Mouse (Mus musculus) forebrain, embryonic 16.5 days (tissue): Measurements from ENCODE around the gene Stk39. TPM values are rescaled to one million over a fixed set of nuclear protein-coding genes. Genes with fewer than 3 reads are reported as not detected.

Source experiments
- ATAC-seq: fragments of 200-750 bp; cut with Nextera tagmentation; 2 replicates; pipeline ENCODE4 v1.8.0; 2017; ENCODE audit warnings: mild to moderate bottlenecking, moderate library complexity
- H3K27ac ChIP-seq: fragments of 300-500 bp; sonication (generic); 2 replicates; pipeline ENCODE4 v1.5.1; 2014; ENCODE audit warnings: low read length, control low read depth
- H3K27me3 ChIP-seq: fragments of 300-500 bp; sonication (generic); replicated peaks from 2 replicates; pipeline ENCODE4 v1.6.1; 2014; ENCODE audit warnings: low read length; ENCODE audit not compliant: control insufficient read depth, insufficient read depth
- H3K36me3 ChIP-seq: fragments of 300-500 bp; sonication (generic); 2 replicates; pipeline ENCODE4 v1.6.1; 2014; ENCODE audit not compliant: control insufficient read depth, insufficient read depth
- H3K4me1 ChIP-seq: fragments of 300-500 bp; sonication (generic); replicated peaks from 2 replicates; pipeline ENCODE4 v1.6.1; 2014; ENCODE audit warnings: low read length; ENCODE audit not compliant: control insufficient read depth, insufficient read depth
- H3K4me2 ChIP-seq: fragments of 300-500 bp; sonication (generic); 2 replicates; pipeline ENCODE4 v1.6.1; 2014; ENCODE audit warnings: mild to moderate bottlenecking, low read length, control low read depth
- H3K4me3 ChIP-seq: fragments of 300-500 bp; sonication (generic); replicated peaks from 2 replicates; pipeline ENCODE4 v1.5.1; 2014; ENCODE audit warnings: mild to moderate bottlenecking, low read length, control low read depth
- H3K9ac ChIP-seq: fragments of 300-500 bp; sonication (generic); replicated peaks from 2 replicates; pipeline ENCODE4 v1.6.1; 2014; ENCODE audit warnings: low read depth, low read length, control low read depth
- H3K9me3 ChIP-seq: fragments of 300-500 bp; sonication (generic); 2 replicates; pipeline ENCODE4 v1.6.1; 2016; ENCODE audit warnings: low read length; ENCODE audit not compliant: control insufficient read depth
- WGBS: fragments of 180-500 bp; shearing (Covaris S2); extraction: QIAGEN DNeasy Blood & Tissue Kit; methylation state at CpG from one replicate; pipeline ENCODE4 v1.1.7; 2014; 5-methylcytosine and 5-hydroxymethylcytosine counted together
- polyA plus RNA-seq: library from polyadenylated mRNA; unstranded; fragments of >200 nt; fragmentation: Nextera tagmentation; extraction: Ambion mirVana; gene quantifications from 2 replicates; pipeline ENCODE4 v1.2.1, GENCODE M21; 2015

The Stk39 gene
- polyA plus RNA-seq, 1 experiment from 2014 or later, result 18.3 TPM

- 85% methylated on average over 2 of the region's 2 CpGs for WGBS
These were observed 218.8 kb downstream of the Stk39 start for GRCm38 (mm10) chr2:68253222-68253621.

GRCm38 (mm10) chr2:68252048-68252758 lies 219.9 kb downstream of the Stk39 start:
- 66% methylated on average over 6 of the region's 6 CpGs for WGBS
- H3K27ac ChIP-seq, result no peak overlapping the region
- H3K9ac ChIP-seq, result no peak overlapping the region
- ATAC-seq, result no peak
- no peaks in the 10 kb centered on the region for H3K9me3 ChIP-seq
- no peaks in the 10 kb centered on the region for H3K4me1 ChIP-seq
- H3K4me2 ChIP-seq, result no peak overlapping the region
- H3K36me3 ChIP-seq, result no peaks in the 10 kb centered on the region
- H3K4me3 ChIP-seq, result no peak overlapping the region
- H3K27me3 ChIP-seq, result no peaks in the 10 kb centered on the region

More at GRCm38 (mm10) chr2:68253222-68253621, 218.8 kb downstream of the Stk39 start:
- H3K9ac ChIP-seq, result no peak overlapping the region
- no peak overlapping the region for H3K27ac ChIP-seq
- no peaks in the 10 kb centered on the region for H3K27me3 ChIP-seq
- H3K4me3 ChIP-seq, result no peak overlapping the region
- H3K4me1 ChIP-seq, result no peaks in the 10 kb centered on the region
- H3K4me2 ChIP-seq, result no peak overlapping the region
- ATAC-seq, result no peak
- no peaks in the 10 kb centered on the region for H3K36me3 ChIP-seq
- H3K9me3 ChIP-seq, result no peaks in the 10 kb centered on the region

GRCm38 (mm10) chr2:68250897-68251296 lies 221.2 kb downstream of the Stk39 start:
- no peaks in the 10 kb centered on the region for H3K36me3 ChIP-seq
- H3K4me3 ChIP-seq, result no peak overlapping the region
- H3K4me1 ChIP-seq, result peaks cover 2% of the 10 kb centered on the region; the same call in 1 of the 2 replicates
- 25% methylated on average over 10 of the region's 10 CpGs for WGBS
- no peaks in the 10 kb centered on the region for H3K9me3 ChIP-seq
- no peak overlapping the region for H3K4me2 ChIP-seq
- H3K27me3 ChIP-seq, result no peaks in the 10 kb centered on the region
- no peak overlapping the region for H3K9ac ChIP-seq
- ATAC-seq, result peak; percentile 51
- no peak overlapping the region for H3K27ac ChIP-seq

DNA sequence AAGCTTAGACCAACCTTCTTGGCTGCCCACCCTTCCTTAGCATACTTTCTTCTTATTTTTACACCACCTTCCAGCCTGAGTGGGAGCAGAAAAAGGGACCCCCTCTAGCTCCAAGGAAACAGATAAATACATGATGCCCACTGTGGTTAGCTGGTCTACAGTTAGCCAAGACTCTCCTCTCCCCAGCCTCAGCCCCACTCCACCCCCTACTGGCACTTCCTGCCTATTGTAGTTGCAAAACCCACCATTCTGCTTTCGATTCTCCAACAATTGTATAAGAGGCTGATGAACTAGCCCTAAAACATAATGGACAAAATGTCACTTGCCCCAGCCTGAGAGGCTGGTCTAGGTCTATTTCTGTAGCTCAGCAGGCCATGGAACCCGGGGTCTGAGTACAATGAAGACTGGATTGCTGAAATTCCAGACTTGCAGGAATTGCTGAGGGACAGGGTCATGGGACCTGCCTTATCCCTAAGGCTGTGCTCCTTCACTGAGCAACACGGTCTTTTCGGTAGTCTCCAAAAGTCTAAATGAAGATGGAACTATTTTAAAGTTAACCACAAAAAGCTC lies 222.1 kb downstream of the Stk39 start:
- Histone ChIP-seq H3K36me3 (no peaks in the 10 kb centered on the region), H3K9ac (no peak overlapping the region), H3K4me1 (peaks cover 2% of the 10 kb centered on the region; the same call in 1 of the 2 replicates), H3K27ac (no peak overlapping the region), H3K9me3 (no peaks in the 10 kb centered on the region), H3K4me3 (no peak overlapping the region), H3K27me3 (no peaks in the 10 kb centered on the region), H3K4me2 (no peak overlapping the region)
- no peak for ATAC-seq
- WGBS, result 61% methylated on average over 4 of the region's 4 CpGs

DNA sequence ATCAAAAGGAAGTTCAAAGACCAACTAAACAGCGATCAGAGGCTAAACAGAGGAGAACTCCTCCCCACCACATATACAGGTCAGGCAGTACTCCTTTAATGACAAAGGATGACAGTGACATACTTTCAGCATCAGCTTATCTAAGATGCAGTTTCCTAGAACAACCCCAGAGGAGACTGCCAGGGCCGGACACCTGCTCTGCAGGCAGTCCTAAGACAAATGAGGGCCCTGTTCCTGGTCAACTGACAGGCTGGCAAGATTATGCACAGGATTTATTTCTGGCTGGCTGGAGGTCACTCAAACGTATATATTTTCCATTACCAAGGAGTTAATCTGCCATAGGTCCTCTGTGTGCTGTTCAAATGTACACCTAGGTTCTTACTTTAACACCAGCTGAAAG lies 225.8 kb downstream of the Stk39 start:
- ATAC-seq, result no peak
- WGBS, result 45% methylated on average over 3 of the region's 3 CpGs

GRCm38 (mm10) chr2:68244556-68244955 lies 227.5 kb downstream of the Stk39 start:
- no peak for ATAC-seq
- Histone ChIP-seq H3K36me3 (no peaks in the 10 kb centered on the region), H3K4me3 (no peak overlapping the region), H3K27me3 (no peaks in the 10 kb centered on the region), H3K9ac (no peak overlapping the region), H3K27ac (no peak overlapping the region), H3K4me2 (no peak overlapping the region), H3K9me3 (no peaks in the 10 kb centered on the region), H3K4me1 (peaks cover 2% of the 10 kb centered on the region; the same call in 1 of the 2 replicates)
- 80% methylated on average over 1 of the region's 1 CpGs for WGBS

More for the DNA sequence above, 225.8 kb downstream of the Stk39 start:
- H3K27ac ChIP-seq, result no peak overlapping the region
- no peaks in the 10 kb centered on the region for H3K36me3 ChIP-seq
- no peaks in the 10 kb centered on the region for H3K27me3 ChIP-seq
- no peak overlapping the region for H3K4me3 ChIP-seq
- H3K4me1 ChIP-seq, result peaks cover 2% of the 10 kb centered on the region; the same call in 1 of the 2 replicates
- no peaks in the 10 kb centered on the region for H3K9me3 ChIP-seq
- no peak overlapping the region for H3K4me2 ChIP-seq
- H3K9ac ChIP-seq, result no peak overlapping the region

GRCm38 (mm10) chr2:68243879-68244553 lies 228.1 kb downstream of the Stk39 start:
- ATAC-seq, result no peak
- Histone ChIP-seq H3K36me3 (no peaks in the 10 kb centered on the region), H3K4me2 (no peak overlapping the region), H3K4me1 (peaks cover 2% of the 10 kb centered on the region; the same call in 1 of the 2 replicates), H3K4me3 (no peak overlapping the region), H3K27ac (no peak overlapping the region), H3K27me3 (no peaks in the 10 kb centered on the region), H3K9ac (no peak overlapping the region), H3K9me3 (no peaks in the 10 kb centered on the region)
- WGBS, result 75% methylated on average over 12 of the region's 12 CpGs

DNA sequence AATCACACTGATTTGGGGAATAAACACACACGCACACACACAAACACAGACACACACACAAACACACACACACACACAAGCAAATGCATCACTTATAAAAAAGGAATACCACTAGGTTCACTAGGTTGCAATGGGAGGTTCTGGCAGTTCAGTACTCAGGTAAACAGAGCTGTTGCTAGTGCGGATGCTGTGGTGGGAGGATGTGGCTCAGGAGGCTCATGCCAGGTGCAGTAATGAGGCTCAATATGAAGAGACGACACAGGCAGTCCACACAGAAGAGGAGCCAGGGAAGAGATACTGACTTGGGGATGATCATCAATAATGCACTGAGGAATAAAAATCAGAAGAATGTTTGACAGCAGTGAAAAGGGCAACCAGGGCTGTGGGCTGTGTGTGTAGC lies 228.8 kb downstream of the Stk39 start:
- no peak overlapping the region for H3K27ac ChIP-seq
- WGBS, result 92% methylated on average over 3 of the region's 3 CpGs
- no peak overlapping the region for H3K9ac ChIP-seq
- no peaks in the 10 kb centered on the region for H3K9me3 ChIP-seq
- H3K36me3 ChIP-seq, result no peaks in the 10 kb centered on the region
- ATAC-seq, result no peak
- no peak overlapping the region for H3K4me3 ChIP-seq
- no peak overlapping the region for H3K4me2 ChIP-seq
- H3K27me3 ChIP-seq, result no peaks in the 10 kb centered on the region
- peaks cover 2% of the 10 kb centered on the region; the same call in 1 of the 2 replicates for H3K4me1 ChIP-seq

- WGBS, result 92% methylated on average over 3 of the region's 3 CpGs
- Histone ChIP-seq H3K4me2 (no peak overlapping the region), H3K36me3 (no peaks in the 10 kb centered on the region), H3K4me3 (no peak overlapping the region), H3K9ac (no peak overlapping the region), H3K9me3 (no peaks in the 10 kb centered on the region), H3K4me1 (peaks cover 2% of the 10 kb centered on the region; the same call in 1 of the 2 replicates), H3K27ac (no peak overlapping the region), H3K27me3 (no peaks in the 10 kb centered on the region)
- ATAC-seq, result no peak
These were observed 230.0 kb downstream of the Stk39 start for GRCm38 (mm10) chr2:68242069-68242468.
